ENCODE assay signal across 15 mouse cellular contexts in genomic region chr6:89421922-89422321, GRCm38 (mm10). TPM values are rescaled to one million over a fixed set of nuclear protein-coding genes. Genes with fewer than 3 reads are reported as not detected.
DNase-seq lines count a peak whose midpoint lies in the region; ATAC-seq and TF ChIP-seq lines count a peak whose summit lies in the region.
"Had no signal": no experiment of that assay in that cellular context is flagged by ENCODE, and none has a peak within 500 bp of the region (broad histone marks: within the 10 kb centered on the region; RNA-seq: fewer than 3 reads in every experiment).

No protein-coding gene starts in this region.

- DNase-seq in heart, adult 8-10 months (ENCODE audit: low spot score): peak; percentile 26
- no peak for DNase-seq in heart, postnatal 4 days
- DNase-seq in 416B (ENCODE audit: low read depth): peak; percentile 90
- DNase-seq in ovary, postnatal 36 days (ENCODE audit: low spot score): no peak
- DNase-seq in hindbrain, embryonic 10.5 days (ENCODE audit: low spot score): no peak
- no peak for DNase-seq in right cerebral cortex, postnatal 4 days
- DNase-seq: cerebellum, postnatal 25 days; kidney, postnatal 4 days had no signal

- H3K36me3 ChIP-seq in hindbrain, embryonic 10.5 days: no peaks in the 10 kb centered on the region
- H3K36me3 ChIP-seq: heart, embryonic 15.5 days; limb, embryonic 10.5 days; midbrain, embryonic 12.5 days had no signal

- peak; percentile 40 for ATAC-seq in monocyte, adult 5-6 weeks (replicated peaks; ENCODE audit: insufficient number of reproducible peaks, low FRiP score, low TSS enrichment, poor library complexity, severe bottlenecking)
- ATAC-seq: forebrain, embryonic 13.5 days; hindbrain, embryonic 16.5 days had no signal

- 3% methylated on average over 3 of the region's 3 CpGs for WGBS in bone marrow, adult 2 months
- WGBS in hindbrain, embryonic 10.5 days: 92% methylated on average over 3 of the region's 3 CpGs

- no peak for TF ChIP-seq POLR2A in bone marrow, adult 2 months (IDR thresholded peaks at IDR 0.05; ENCODE audit: borderline replicate concordance, control insufficient read depth, low read depth, low read length)

- H3K4me3 ChIP-seq in bone marrow, adult 2 months (replicated peaks; ENCODE audit: control insufficient read depth, low read depth, low read length): no peak overlapping the region
- H3K4me3 ChIP-seq in hindbrain, embryonic 10.5 days: no peak overlapping the region
- H3K4me3 ChIP-seq: forebrain, embryonic 13.5 days; heart, embryonic 15.5 days; limb, embryonic 10.5 days; midbrain, embryonic 12.5 days had no signal

- no peaks in the 10 kb centered on the region for H3K9me3 ChIP-seq in hindbrain, embryonic 10.5 days
- H3K9me3 ChIP-seq: forebrain, embryonic 13.5 days; heart, embryonic 15.5 days; limb, embryonic 10.5 days; midbrain, embryonic 12.5 days had no signal

- no peaks in the 10 kb centered on the region for H3K27me3 ChIP-seq in hindbrain, embryonic 10.5 days (ENCODE audit: insufficient read depth, poor library complexity, severe bottlenecking)
- H3K27me3 ChIP-seq: forebrain, embryonic 13.5 days; heart, embryonic 15.5 days; midbrain, embryonic 12.5 days had no signal

- peak overlapping the region; percentile 57; the same call in 1 of the 2 replicates for H3K27ac ChIP-seq in bone marrow, adult 2 months (ENCODE audit: control insufficient read depth, insufficient read depth, low read depth, low read length, poor library complexity)
- no peak overlapping the region for H3K27ac ChIP-seq in hindbrain, embryonic 10.5 days
- H3K27ac ChIP-seq: forebrain, embryonic 13.5 days; heart, embryonic 15.5 days; limb, embryonic 10.5 days; midbrain, embryonic 12.5 days had no signal

- H3K4me1 ChIP-seq in bone marrow, adult 2 months (ENCODE audit: control insufficient read depth, insufficient read depth, low read length): peaks cover 4% of the 10 kb centered on the region
- H3K4me1 ChIP-seq in hindbrain, embryonic 10.5 days (replicated peaks): peaks cover 16% of the 10 kb centered on the region
- H3K4me1 ChIP-seq: heart, embryonic 15.5 days had no signal

- TF ChIP-seq CTCF in bone marrow, adult 2 months (IDR thresholded peaks at IDR 0.05; ENCODE audit: control insufficient read depth, insufficient read depth, low read length): no peak

RNA-seq across cellular contexts. Expression of gene Plxna1, which starts 59.5 kb away (rescaled TPM):
- total RNA-seq in heart, adult 8-10 months (2022): 10 to 100 TPM; 15.9 to 28.7 (median 20.2) TPM
- total RNA-seq in heart, postnatal 4 days (2021): 10 to 100 TPM; 37.6 to 39.7 TPM
- 3.2 and 4.4 TPM in 2 replicates for polyA plus RNA-seq in bone marrow, adult 2 months (2011; ENCODE audit: insufficient read depth, insufficient read length, low replicate concordance, missing spikeins)
- 0.21 to 2.8 TPM (median 0.76 TPM) in 3 replicates for total RNA-seq in monocyte, adult 5-6 weeks (2017)
- 29.1 and 35.5 TPM in 2 replicates for polyA plus RNA-seq in hindbrain, embryonic 10.5 days (2016; fragmentation: Nextera tagmentation; extraction: Ambion mirVana)

Comparison
In these comparisons a context has a peak if more than half of its experiments do, and no peak if none do; other contexts are left out.
1. DNase-seq: peak in heart, adult 8-10 months (single experiment) and 416B (single experiment); none in heart, postnatal 4 days (single experiment), ovary, postnatal 36 days (single experiment), hindbrain, embryonic 10.5 days (single experiment) and right cerebral cortex, postnatal 4 days (single experiment).